Mouse (Mus musculus): ENCODE data around the gene Gabbr1. TPM values are rescaled to one million over a fixed set of nuclear protein-coding genes. Genes with fewer than 3 reads are reported as not detected.

Gabbr1 gene
- polyA plus RNA-seq, 1 experiment from 2014 or later = 6.1 TPM

GRCm38 (mm10) chr17:37084632-37085031 lies 38.9 kb downstream of the Gabbr1 start:
- Histone ChIP-seq H3K4me3 (ENCODE audit: low read depth, low read length) (no peak overlapping the region), H3K27ac (replicated peaks; ENCODE audit: low read depth, low read length) (no peak overlapping the region), H3K9me3 (replicated peaks; ENCODE audit: control insufficient read depth, low read length) (no peaks in the 10 kb centered on the region), H3K4me1 (ENCODE audit: control insufficient read depth, insufficient read depth, low read length) (no peaks in the 10 kb centered on the region), H3K36me3 (replicated peaks; ENCODE audit: control insufficient read depth, insufficient read depth, low read depth, low read length) (no peaks in the 10 kb centered on the region), H3K9ac (replicated peaks; ENCODE audit: low read length) (no peak overlapping the region), H3K4me2 (ENCODE audit: low read depth, low read length) (no peak overlapping the region), H3K27me3 (ENCODE audit: control insufficient read depth, insufficient read depth, low read length) (no peaks in the 10 kb centered on the region)
- WGBS = 64% methylated on average over 5 of the region's 5 CpGs
- DNase-seq (ENCODE audit: low spot score) (no peak), ATAC-seq (replicated peaks; ENCODE audit: insufficient number of reproducible peaks, low FRiP score, low TSS enrichment, low read depth) (no peak)

GRCm38 (mm10) chr17:37085545-37085944 lies 39.8 kb downstream of the Gabbr1 start:
- no peak overlapping the region for H3K4me2 ChIP-seq (ENCODE audit: low read depth, low read length)
- no peak overlapping the region for H3K4me3 ChIP-seq (ENCODE audit: low read depth, low read length)
- no peak overlapping the region for H3K9ac ChIP-seq (replicated peaks; ENCODE audit: low read length)
- H3K27me3 ChIP-seq (ENCODE audit: control insufficient read depth, insufficient read depth, low read length) = no peaks in the 10 kb centered on the region
- H3K27ac ChIP-seq (replicated peaks; ENCODE audit: low read depth, low read length) = no peak overlapping the region
- 79% methylated on average over 10 of the region's 10 CpGs for WGBS
- no peaks in the 10 kb centered on the region for H3K9me3 ChIP-seq (replicated peaks; ENCODE audit: control insufficient read depth, low read length)
- H3K36me3 ChIP-seq (replicated peaks; ENCODE audit: control insufficient read depth, insufficient read depth, low read depth, low read length) = no peaks in the 10 kb centered on the region
- no peak for DNase-seq (ENCODE audit: low spot score)
- no peak for ATAC-seq (replicated peaks; ENCODE audit: insufficient number of reproducible peaks, low FRiP score, low TSS enrichment, low read depth)
- H3K4me1 ChIP-seq (ENCODE audit: control insufficient read depth, insufficient read depth, low read length) = no peaks in the 10 kb centered on the region

GRCm38 (mm10) chr17:37088399-37088798 lies 42.6 kb downstream of the Gabbr1 start, which contains the start of gene Olfr90:
Gene Olfr90 (minus strand): TSS chr17:37088499.
- no peak for ATAC-seq (replicated peaks; ENCODE audit: insufficient number of reproducible peaks, low FRiP score, low TSS enrichment, low read depth)
- DNase-seq (ENCODE audit: low spot score) = no peak
- H3K36me3 ChIP-seq (replicated peaks; ENCODE audit: control insufficient read depth, insufficient read depth, low read depth, low read length) = no peaks in the 10 kb centered on the region
- H3K9me3 ChIP-seq (replicated peaks; ENCODE audit: control insufficient read depth, low read length) = no peaks in the 10 kb centered on the region
- no peak within 1 kb of the TSS for H3K27ac ChIP-seq (replicated peaks; ENCODE audit: low read depth, low read length)
- H3K4me3 ChIP-seq (ENCODE audit: low read depth, low read length) = no peak within 1 kb of the TSS
- no peaks in the 10 kb centered on the region for H3K4me1 ChIP-seq (ENCODE audit: control insufficient read depth, insufficient read depth, low read length)
- H3K4me2 ChIP-seq (ENCODE audit: low read depth, low read length) = no peak within 1 kb of the TSS
- no peaks in the 10 kb centered on the region for H3K27me3 ChIP-seq (ENCODE audit: control insufficient read depth, insufficient read depth, low read length)
- H3K9ac ChIP-seq (replicated peaks; ENCODE audit: low read length) = no peak within 1 kb of the TSS

- Histone ChIP-seq H3K4me2 (ENCODE audit: low read depth, low read length) (no peak overlapping the region), H3K36me3 (replicated peaks; ENCODE audit: control insufficient read depth, insufficient read depth, low read depth, low read length) (no peaks in the 10 kb centered on the region), H3K9me3 (replicated peaks; ENCODE audit: control insufficient read depth, low read length) (no peaks in the 10 kb centered on the region), H3K27ac (replicated peaks; ENCODE audit: low read depth, low read length) (no peak overlapping the region), H3K4me1 (ENCODE audit: control insufficient read depth, insufficient read depth, low read length) (no peaks in the 10 kb centered on the region), H3K9ac (replicated peaks; ENCODE audit: low read length) (no peak overlapping the region), H3K4me3 (ENCODE audit: low read depth, low read length) (no peak overlapping the region), H3K27me3 (ENCODE audit: control insufficient read depth, insufficient read depth, low read length) (no peaks in the 10 kb centered on the region)
- 60% methylated on average over 1 of the region's 1 CpGs for WGBS
- DNase-seq (ENCODE audit: low spot score) (no peak), ATAC-seq (replicated peaks; ENCODE audit: insufficient number of reproducible peaks, low FRiP score, low TSS enrichment, low read depth) (no peak)
These were observed 46.4 kb downstream of the Gabbr1 start for GRCm38 (mm10) chr17:37092198-37092597.

GRCm38 (mm10) chr17:37093289-37093688 lies 47.5 kb downstream of the Gabbr1 start:
- H3K9me3 ChIP-seq (replicated peaks; ENCODE audit: control insufficient read depth, low read length) = no peaks in the 10 kb centered on the region
- H3K27ac ChIP-seq (replicated peaks; ENCODE audit: low read depth, low read length) = no peak overlapping the region
- H3K4me3 ChIP-seq (ENCODE audit: low read depth, low read length) = no peak overlapping the region
- no peaks in the 10 kb centered on the region for H3K36me3 ChIP-seq (replicated peaks; ENCODE audit: control insufficient read depth, insufficient read depth, low read depth, low read length)
- no peaks in the 10 kb centered on the region for H3K4me1 ChIP-seq (ENCODE audit: control insufficient read depth, insufficient read depth, low read length)
- no peaks in the 10 kb centered on the region for H3K27me3 ChIP-seq (ENCODE audit: control insufficient read depth, insufficient read depth, low read length)
- DNase-seq (ENCODE audit: low spot score) (no peak), ATAC-seq (replicated peaks; ENCODE audit: insufficient number of reproducible peaks, low FRiP score, low TSS enrichment, low read depth) (no peak)
- WGBS = 86% methylated on average over 5 of the region's 5 CpGs
- no peak overlapping the region for H3K9ac ChIP-seq (replicated peaks; ENCODE audit: low read length)
- no peak overlapping the region for H3K4me2 ChIP-seq (ENCODE audit: low read depth, low read length)

- H3K4me3 ChIP-seq (ENCODE audit: low read depth, low read length) = no peak within 1 kb of the TSS
- H3K9me3 ChIP-seq (replicated peaks; ENCODE audit: control insufficient read depth, low read length) = no peaks in the 10 kb centered on the region
- no peak within 1 kb of the TSS for H3K27ac ChIP-seq (replicated peaks; ENCODE audit: low read depth, low read length)
- no peak within 1 kb of the TSS for H3K4me2 ChIP-seq (ENCODE audit: low read depth, low read length)
- H3K27me3 ChIP-seq (ENCODE audit: control insufficient read depth, insufficient read depth, low read length) = no peaks in the 10 kb centered on the region
- no peaks in the 10 kb centered on the region for H3K4me1 ChIP-seq (ENCODE audit: control insufficient read depth, insufficient read depth, low read length)
- 92% methylated on average over 1 of the region's 1 CpGs for WGBS
- H3K9ac ChIP-seq (replicated peaks; ENCODE audit: low read length) = no peak within 1 kb of the TSS
- H3K36me3 ChIP-seq (replicated peaks; ENCODE audit: control insufficient read depth, insufficient read depth, low read depth, low read length) = no peaks in the 10 kb centered on the region
- ATAC-seq (replicated peaks; ENCODE audit: insufficient number of reproducible peaks, low FRiP score, low TSS enrichment, low read depth) (no peak), DNase-seq (ENCODE audit: low spot score) (no peak)
These were observed 52.4 kb downstream of the Gabbr1 start, which contains the start of gene Olfr91 for GRCm38 (mm10) chr17:37098178-37098577. Gene Olfr91 (minus strand): TSS chr17:37098278.

GRCm38 (mm10) chr17:37119988-37120387 lies 74.2 kb downstream of the Gabbr1 start, which contains the start of gene Olfr92:
Gene Olfr92 (minus strand): TSS chr17:37120088.
- Histone ChIP-seq H3K4me1 (ENCODE audit: control insufficient read depth, insufficient read depth, low read length) (no peaks in the 10 kb centered on the region), H3K27ac (replicated peaks; ENCODE audit: low read depth, low read length) (no peak within 1 kb of the TSS), H3K4me3 (ENCODE audit: low read depth, low read length) (no peak within 1 kb of the TSS), H3K4me2 (ENCODE audit: low read depth, low read length) (no peak within 1 kb of the TSS), H3K27me3 (ENCODE audit: control insufficient read depth, insufficient read depth, low read length) (no peaks in the 10 kb centered on the region), H3K9ac (replicated peaks; ENCODE audit: low read length) (no peak within 1 kb of the TSS), H3K9me3 (replicated peaks; ENCODE audit: control insufficient read depth, low read length) (no peaks in the 10 kb centered on the region), H3K36me3 (replicated peaks; ENCODE audit: control insufficient read depth, insufficient read depth, low read depth, low read length) (no peaks in the 10 kb centered on the region)
- no peak for DNase-seq (ENCODE audit: low spot score)
- ATAC-seq (replicated peaks; ENCODE audit: insufficient number of reproducible peaks, low FRiP score, low TSS enrichment, low read depth) = no peak
- 87% methylated on average over 2 of the region's 2 CpGs for WGBS
